Mouse (Mus musculus) midbrain, embryonic 12.5 days (tissue): Measurements from ENCODE around the gene Naip5. TPM values are rescaled to one million over a fixed set of nuclear protein-coding genes. Genes with fewer than 3 reads are reported as not detected.
"Not testable (repeated sequence)": the region's sequence is repeated elsewhere in the genome, so short reads cannot be mapped to it uniquely, and the experiment has no call there.

Experiments used
- ATAC-seq: fragments of 200-750 bp; cut with Nextera tagmentation; 2 replicates; pipeline ENCODE4 v1.8.0; 2017; ENCODE audit warnings: low read depth, moderate TSS enrichment, moderate library complexity; ENCODE audit not compliant: low FRiP score
- H3K27ac ChIP-seq: fragments of 300-500 bp; sonication (generic); replicated peaks from 2 replicates; pipeline ENCODE4 v1.5.1; 2016; ENCODE audit warnings: mild to moderate bottlenecking
- H3K27me3 ChIP-seq: fragments of 300-500 bp; sonication (generic); 2 replicates; pipeline ENCODE4 v1.6.1; 2016; ENCODE audit warnings: mild to moderate bottlenecking
- H3K36me3 ChIP-seq: fragments of 300-500 bp; sonication (generic); 2 replicates; pipeline ENCODE4 v1.6.1; 2016
- H3K4me1 ChIP-seq: fragments of 300-500 bp; sonication (generic); 2 replicates; pipeline ENCODE4 v1.6.1; 2016
- H3K4me2 ChIP-seq: fragments of 300-500 bp; sonication (generic); replicated peaks from 2 replicates; pipeline ENCODE4 v1.6.1; 2016; ENCODE audit warnings: mild to moderate bottlenecking, moderate library complexity
- H3K4me3 ChIP-seq: fragments of 300-500 bp; sonication (generic); 2 replicates; pipeline ENCODE4 v1.5.1; 2016; ENCODE audit warnings: mild to moderate bottlenecking
- H3K9ac ChIP-seq: fragments of 300-500 bp; sonication (generic); replicated peaks from 2 replicates; pipeline ENCODE4 v1.6.1; 2016; ENCODE audit warnings: mild to moderate bottlenecking, moderate library complexity
- H3K9me3 ChIP-seq: fragments of 300-500 bp; sonication (generic); 2 replicates; pipeline ENCODE4 v1.6.1; 2016; ENCODE audit warnings: mild to moderate bottlenecking
- WGBS: fragments of 180-500 bp; shearing (Covaris S2); methylation state at CpG from one replicate; pipeline ENCODE4 v1.1.7; 2016; 5-methylcytosine and 5-hydroxymethylcytosine counted together
- polyA plus RNA-seq: library from polyadenylated mRNA; unstranded; fragments of >200 nt; fragmentation: Nextera tagmentation; extraction: Ambion mirVana; gene quantifications from 2 replicates; pipeline ENCODE4 v1.2.1, GENCODE M21; 2016

Naip5 gene
- 0.06 and 0.08 TPM in 2 replicates for polyA plus RNA-seq

DNA sequence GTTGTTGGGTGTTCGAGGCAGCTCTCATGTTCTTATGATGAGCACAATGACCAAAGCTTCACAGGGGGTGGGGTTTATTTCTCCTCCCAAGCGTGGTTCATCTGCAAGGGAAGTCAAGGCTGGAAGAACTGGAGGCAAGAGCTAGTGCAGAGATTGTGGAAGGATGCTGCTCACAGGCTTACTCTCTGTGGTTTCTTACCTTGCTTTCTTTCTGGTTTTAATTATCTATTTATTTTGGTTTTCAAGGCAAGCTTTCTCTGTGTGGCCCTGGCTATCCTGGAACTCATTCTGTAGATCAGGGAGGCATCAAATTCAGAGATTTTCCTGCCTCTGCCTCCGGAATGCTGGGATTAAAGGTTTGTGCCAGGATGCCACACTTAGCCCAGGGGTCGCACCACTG lies at the start of gene Naip5:
Gene Naip5 (minus strand): TSS at position 101 of the 400 bp plus-strand sequence.
- not testable (repeated sequence) for H3K4me3 ChIP-seq, H3K9ac ChIP-seq, H3K27ac ChIP-seq, H3K36me3 ChIP-seq, H3K9me3 ChIP-seq, H3K4me1 ChIP-seq, H3K4me2 ChIP-seq, H3K27me3 ChIP-seq, ATAC-seq
- 79% methylated on average over 4 of the region's 4 CpGs for WGBS

DNA sequence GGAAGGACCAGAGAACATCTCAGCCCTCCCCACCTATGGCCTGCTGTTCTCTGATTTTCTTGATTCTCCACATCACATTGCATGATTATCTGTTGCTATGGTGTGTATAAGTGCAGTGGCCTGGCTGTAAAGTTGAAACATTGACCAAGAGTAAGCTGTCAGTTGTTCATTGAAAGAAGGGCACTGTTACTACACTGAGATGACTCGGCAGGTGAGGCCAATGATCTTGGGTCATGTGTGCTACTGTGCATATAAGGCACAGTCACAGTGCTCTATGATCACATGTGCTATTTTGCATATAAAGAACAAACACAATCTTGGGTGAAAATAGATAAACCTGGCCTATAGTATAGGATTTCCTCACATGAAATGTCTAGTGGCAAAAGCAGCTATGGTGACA lies 38.5 kb upstream of the Naip5 start:
- no peaks in the 10 kb centered on the region for H3K9me3 ChIP-seq
- no peak overlapping the region for H3K9ac ChIP-seq
- H3K27ac ChIP-seq, result no peak overlapping the region
- no peaks in the 10 kb centered on the region for H3K36me3 ChIP-seq
- no peaks in the 10 kb centered on the region for H3K4me1 ChIP-seq
- no peak for ATAC-seq
- no peaks in the 10 kb centered on the region for H3K27me3 ChIP-seq
- no peak overlapping the region for H3K4me2 ChIP-seq
- no peak overlapping the region for H3K4me3 ChIP-seq
- 97% methylated on average over 1 of the region's 1 CpGs for WGBS

DNA sequence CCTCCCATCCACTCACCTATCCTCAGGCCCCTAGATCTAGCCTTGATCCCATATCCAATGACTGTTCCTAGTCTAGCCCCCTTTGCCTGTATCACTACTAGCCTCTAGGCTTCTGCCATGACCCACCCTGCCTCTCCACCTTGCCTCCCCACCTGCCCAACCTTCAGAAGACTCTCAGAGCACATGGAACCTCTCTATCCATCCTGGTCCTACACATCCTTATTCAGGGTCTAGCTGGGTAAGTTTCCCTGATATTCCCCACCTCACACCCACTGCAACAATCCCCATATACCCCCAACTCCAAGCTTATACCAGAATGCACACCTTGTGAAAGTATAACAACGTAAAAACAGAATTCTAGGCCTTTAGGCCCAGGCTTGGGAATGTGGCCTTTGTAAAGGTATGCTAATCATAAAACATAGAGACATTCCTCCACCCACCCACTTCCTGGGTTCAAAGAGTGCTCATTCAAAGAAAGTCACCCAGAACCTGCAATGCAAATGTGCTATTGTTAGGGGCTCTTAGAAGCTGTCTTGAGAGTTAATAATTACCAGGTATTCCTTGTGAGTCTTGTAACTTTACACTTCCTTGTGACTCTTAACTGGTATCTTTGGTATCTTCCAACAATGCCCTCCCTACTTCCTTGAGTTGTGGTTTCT lies 25.5 kb upstream of the Naip5 start:
- ATAC-seq, H3K9me3 ChIP-seq, H3K9ac ChIP-seq, H3K36me3 ChIP-seq, H3K27ac ChIP-seq, H3K4me3 ChIP-seq, H3K27me3 ChIP-seq, H3K4me1 ChIP-seq, H3K4me2 ChIP-seq: not testable (repeated sequence)
- no CpG with 5 or more reads among the region's 1 CpGs for WGBS

DNA sequence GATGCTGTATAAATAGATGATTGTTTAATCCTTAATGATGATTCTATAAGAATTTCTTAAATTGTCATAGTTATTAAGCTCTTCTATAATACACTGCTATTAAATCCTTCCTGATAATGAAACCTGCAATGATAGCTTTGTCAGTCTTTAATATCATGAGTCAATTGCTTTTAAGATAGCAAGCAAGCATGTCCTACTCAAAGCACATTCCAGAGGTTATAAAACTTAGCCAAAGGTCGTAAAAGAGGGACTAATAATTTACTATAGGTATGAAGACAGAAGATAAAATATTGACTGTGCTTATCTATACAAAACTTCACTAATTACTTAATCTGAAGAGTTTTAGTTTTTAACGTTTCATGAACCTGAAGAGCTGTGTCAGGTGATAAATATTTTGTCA lies 10.9 kb upstream of the Naip5 start:
- not testable (repeated sequence) for H3K4me1 ChIP-seq, H3K36me3 ChIP-seq, H3K27ac ChIP-seq, H3K4me3 ChIP-seq, H3K4me2 ChIP-seq, H3K9ac ChIP-seq, H3K27me3 ChIP-seq, H3K9me3 ChIP-seq, ATAC-seq
- WGBS, result 74% methylated on average over 2 of the region's 2 CpGs

DNA sequence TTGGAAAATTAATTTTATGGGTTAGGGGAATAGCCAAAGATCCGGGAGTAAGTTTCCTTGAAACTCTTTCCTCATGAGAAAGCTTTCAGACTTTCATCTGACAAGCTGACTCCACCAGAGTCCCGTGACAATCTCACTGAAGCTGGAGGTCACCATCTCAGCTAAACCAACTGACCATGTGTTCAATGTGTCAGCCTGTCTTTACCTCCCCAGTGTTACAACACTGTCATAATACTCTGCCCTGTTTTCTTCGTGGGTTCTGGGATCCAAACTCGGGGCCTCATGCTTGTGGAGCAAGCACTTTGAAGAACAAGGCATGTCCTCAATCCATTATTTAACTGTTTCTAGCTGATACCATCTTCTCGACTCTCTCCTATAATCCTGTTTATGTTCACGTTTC lies 9.8 kb upstream of the Naip5 start:
- not testable (repeated sequence) for H3K4me1 ChIP-seq, H3K36me3 ChIP-seq, H3K27ac ChIP-seq, H3K27me3 ChIP-seq, ATAC-seq, H3K4me3 ChIP-seq, H3K9me3 ChIP-seq, H3K4me2 ChIP-seq, H3K9ac ChIP-seq
- 92% methylated on average over 6 of the region's 6 CpGs for WGBS

DNA sequence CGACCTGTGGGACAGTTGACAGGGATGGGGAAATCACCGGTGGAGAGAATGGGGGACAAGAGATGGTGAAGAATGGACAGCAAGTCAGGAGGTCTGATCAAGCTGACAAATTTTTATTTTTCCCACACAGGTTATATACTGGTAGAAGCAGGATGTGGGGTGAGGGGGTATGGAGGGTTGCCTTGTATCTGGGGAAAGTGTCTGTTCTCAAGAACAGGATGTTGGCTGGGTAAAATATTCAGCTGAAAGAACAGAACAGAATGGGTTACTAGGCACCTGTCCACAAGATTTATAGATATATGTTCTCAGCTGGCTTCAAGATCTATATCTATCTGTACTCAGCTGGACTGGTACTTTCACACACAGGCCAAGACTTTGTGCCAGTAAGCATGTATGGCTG lies 5.8 kb upstream of the Naip5 start:
- H3K4me2 ChIP-seq, H3K36me3 ChIP-seq, H3K27ac ChIP-seq, H3K9ac ChIP-seq, H3K27me3 ChIP-seq, H3K4me1 ChIP-seq, H3K4me3 ChIP-seq, H3K9me3 ChIP-seq, ATAC-seq: not testable (repeated sequence)
- WGBS, result 85% methylated on average over 2 of the region's 2 CpGs

DNA sequence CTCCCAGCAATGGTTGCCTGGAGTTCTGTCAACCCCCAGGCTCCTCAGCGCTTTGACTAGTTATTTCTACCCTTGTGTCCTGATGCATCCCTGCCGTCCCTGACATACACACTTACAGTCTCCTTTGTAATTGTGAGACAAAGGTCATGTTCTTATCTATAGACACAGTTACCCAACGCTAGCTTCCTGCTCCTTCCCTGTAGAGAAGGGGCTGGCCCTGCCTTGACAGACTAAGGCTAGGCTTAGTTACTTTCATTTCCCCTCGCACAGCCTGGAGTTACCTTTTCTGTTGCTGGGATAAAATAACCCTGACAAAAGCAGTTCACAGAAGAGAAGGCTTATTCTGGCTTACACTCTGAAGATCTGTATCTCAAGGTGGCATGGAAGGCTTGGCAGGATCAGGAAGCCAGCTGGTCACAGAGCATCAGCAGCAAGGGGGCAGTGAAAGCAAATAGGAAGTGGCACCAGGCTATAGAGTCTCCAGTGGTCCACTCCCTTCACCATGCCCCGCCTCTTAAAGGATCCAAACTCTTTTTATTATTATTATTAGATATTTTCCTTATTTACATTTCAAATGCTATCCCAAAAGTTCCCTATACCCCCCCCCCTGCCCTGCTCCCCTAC lies 885 bp upstream of the Naip5 start:
- not testable (repeated sequence) for H3K36me3 ChIP-seq, H3K27ac ChIP-seq, H3K4me3 ChIP-seq, ATAC-seq, H3K9me3 ChIP-seq, H3K9ac ChIP-seq, H3K27me3 ChIP-seq, H3K4me2 ChIP-seq, H3K4me1 ChIP-seq
- 80% methylated on average over 5 of the region's 5 CpGs for WGBS

DNA sequence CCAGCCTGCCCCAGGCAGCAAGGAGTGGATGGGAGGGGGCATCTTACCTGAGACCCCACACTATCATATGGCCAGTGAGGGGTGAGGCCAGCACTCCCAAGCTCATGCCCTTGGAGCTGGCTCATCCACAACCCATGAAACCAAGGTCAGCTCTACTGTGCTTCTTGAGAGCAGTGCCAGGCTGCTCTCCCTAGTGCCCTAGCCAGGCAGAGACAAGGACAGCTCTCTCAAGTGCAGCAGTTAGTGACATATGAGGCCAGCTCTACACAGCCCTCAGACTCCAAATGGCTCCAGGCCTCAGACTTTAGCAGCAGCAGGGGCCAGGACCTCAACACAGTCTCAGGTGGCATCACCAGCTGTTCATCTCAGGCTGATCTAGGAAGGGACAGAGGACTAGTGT lies 2.4 kb downstream of the Naip5 start:
- no peaks in the 10 kb centered on the region for H3K9me3 ChIP-seq
- no peaks in the 10 kb centered on the region for H3K36me3 ChIP-seq
- H3K4me2 ChIP-seq, result no peak overlapping the region
- no peaks in the 10 kb centered on the region for H3K27me3 ChIP-seq
- H3K27ac ChIP-seq, result no peak overlapping the region
- no peaks in the 10 kb centered on the region for H3K4me1 ChIP-seq
- H3K9ac ChIP-seq, result no peak overlapping the region
- peak; percentile 41 for ATAC-seq
- no peak overlapping the region for H3K4me3 ChIP-seq

DNA sequence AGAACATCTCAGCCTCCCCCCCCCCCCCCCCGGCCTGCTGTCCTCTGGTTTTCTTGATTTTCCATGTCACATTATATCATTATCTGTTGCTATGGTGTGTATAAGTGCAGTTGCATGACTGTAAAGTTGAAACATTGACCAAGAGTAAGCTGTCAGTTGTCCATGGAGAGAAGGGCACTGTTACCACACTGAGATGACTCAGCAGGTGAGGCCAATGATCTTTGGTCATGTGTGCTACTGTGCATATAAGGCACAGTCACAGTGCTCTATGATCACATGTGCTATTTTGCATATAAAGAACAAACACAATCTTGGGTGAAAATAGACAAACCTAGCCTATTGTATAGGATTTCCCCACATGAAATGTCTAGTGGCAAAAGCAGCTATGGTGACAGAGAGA lies 32.4 kb downstream of the Naip5 start:
- H3K27me3 ChIP-seq, H3K9ac ChIP-seq, H3K4me2 ChIP-seq, H3K36me3 ChIP-seq, ATAC-seq, H3K27ac ChIP-seq, H3K4me1 ChIP-seq, H3K9me3 ChIP-seq, H3K4me3 ChIP-seq: not testable (repeated sequence)
- 78% methylated on average over 1 of the region's 1 CpGs for WGBS

DNA sequence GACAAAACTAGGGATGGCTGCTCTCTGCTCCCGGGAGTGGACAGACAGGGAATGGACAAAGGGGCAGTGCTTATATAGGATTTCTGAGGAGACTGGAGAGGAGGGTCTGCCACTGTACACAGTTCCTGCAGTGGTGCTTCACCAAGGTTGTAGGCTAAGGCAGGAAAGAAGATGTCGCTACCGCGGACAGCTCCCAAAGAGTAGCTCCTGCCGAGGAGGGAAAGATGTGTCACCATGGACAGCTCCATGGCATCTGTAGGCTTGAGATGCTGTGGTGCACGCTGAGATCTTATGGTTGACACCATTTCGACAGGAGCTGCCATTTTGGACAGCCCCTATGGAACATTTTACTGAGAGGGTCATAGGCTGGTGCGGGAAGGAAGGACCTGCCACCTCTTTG lies 35.6 kb downstream of the Naip5 start:
- WGBS, result 37% methylated on average over 8 of the region's 8 CpGs
- no peak for ATAC-seq

DNA sequence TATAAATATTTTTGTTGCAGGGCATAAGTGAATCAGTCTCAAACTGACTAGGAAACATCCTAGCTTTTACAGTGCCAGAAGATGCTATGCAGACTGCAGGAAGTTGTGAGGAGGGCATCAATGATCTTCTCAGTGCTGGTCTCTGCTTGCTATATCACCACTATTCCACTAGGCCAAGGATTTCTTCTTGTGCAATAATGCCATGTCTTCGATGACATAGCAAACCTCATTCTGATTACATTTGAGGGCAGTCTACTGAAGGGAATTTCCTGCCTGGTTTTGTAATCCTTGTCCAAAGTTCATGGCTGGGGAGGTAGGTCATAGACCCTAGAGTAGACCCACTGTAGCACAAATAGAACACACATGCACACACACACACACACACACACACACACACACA lies 42.8 kb downstream of the Naip5 start:
- no peak for ATAC-seq
- Histone ChIP-seq H3K9ac (no peak overlapping the region), H3K9me3 (no peaks in the 10 kb centered on the region), H3K36me3 (no peaks in the 10 kb centered on the region), H3K4me3 (no peak overlapping the region), H3K27me3 (no peaks in the 10 kb centered on the region), H3K4me2 (no peak overlapping the region), H3K4me1 (no peaks in the 10 kb centered on the region), H3K27ac (no peak overlapping the region)
- 83% methylated on average over 1 of the region's 1 CpGs for WGBS

More for the DNA sequence above, 35.6 kb downstream of the Naip5 start:
- Histone ChIP-seq H3K36me3 (no peaks in the 10 kb centered on the region), H3K4me1 (no peaks in the 10 kb centered on the region), H3K9me3 (no peaks in the 10 kb centered on the region), H3K4me2 (no peak overlapping the region), H3K27ac (no peak overlapping the region), H3K4me3 (no peak overlapping the region), H3K9ac (no peak overlapping the region), H3K27me3 (no peaks in the 10 kb centered on the region)

DNA sequence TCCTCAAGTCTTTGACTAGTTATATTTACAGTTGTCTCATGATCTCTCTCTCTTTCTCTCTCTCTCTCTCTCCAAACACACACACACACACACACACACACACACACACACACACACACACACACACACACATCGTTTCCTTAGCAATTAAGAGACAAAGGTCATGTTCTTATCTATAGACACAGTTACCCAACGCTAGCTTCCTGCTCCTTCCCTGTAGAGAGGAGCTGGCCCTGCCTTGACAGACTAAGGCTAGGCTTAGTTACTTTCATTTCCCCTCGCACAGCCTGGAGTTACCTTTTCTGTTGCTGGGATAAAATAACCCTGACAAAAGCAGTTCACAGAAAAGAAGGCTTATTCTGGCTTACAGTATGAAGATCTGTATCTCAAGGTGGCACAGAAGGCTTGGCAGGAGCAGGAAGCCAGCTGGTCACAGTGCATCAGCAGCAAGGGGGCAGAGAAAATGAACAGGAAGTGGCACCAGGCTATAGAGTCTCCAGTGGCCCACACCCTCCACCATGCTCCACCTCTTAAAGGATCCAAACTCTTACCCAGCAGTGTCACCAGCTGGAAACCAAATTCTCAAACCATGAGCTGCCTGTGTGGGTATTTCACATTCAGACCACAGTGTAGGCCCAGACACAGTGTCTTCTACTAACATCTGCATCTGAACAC lies 44.3 kb downstream of the Naip5 start, which contains the start of gene Naip2:
Gene Naip2 (minus strand): TSS at position 434 of the 675 bp plus-strand sequence.
- not testable (repeated sequence) for H3K4me1 ChIP-seq, H3K9ac ChIP-seq, H3K9me3 ChIP-seq, ATAC-seq, H3K4me2 ChIP-seq, H3K36me3 ChIP-seq, H3K27ac ChIP-seq, H3K27me3 ChIP-seq, H3K4me3 ChIP-seq
- WGBS, result 91% methylated on average over 3 of the region's 3 CpGs
